Mouse (Mus musculus): ENCODE results near the gene Nhlh2. TPM values are rescaled to one million over a fixed set of nuclear protein-coding genes. Genes with fewer than 3 reads are reported as not detected.

Gene Nhlh2
- polyA plus RNA-seq, 1 experiment from 2014 or later: 3.0 TPM

GRCm38 (mm10) chr3:102041632-102042031 lies 31.8 kb downstream of the Nhlh2 start:
- Histone ChIP-seq H3K36me3 (ENCODE audit: control insufficient read depth, insufficient read depth, low read length) (no peaks in the 10 kb centered on the region), H3K4me1 (ENCODE audit: control insufficient read depth, insufficient read depth, low read length) (no peaks in the 10 kb centered on the region), H3K27ac (replicated peaks; ENCODE audit: low read depth, low read length) (no peak overlapping the region), H3K4me2 (ENCODE audit: low read depth, low read length) (no peak overlapping the region), H3K27me3 (replicated peaks; ENCODE audit: control insufficient read depth, insufficient read depth, low read length) (no peaks in the 10 kb centered on the region; the same call in 1 of the 2 replicates), H3K9ac (ENCODE audit: low read depth, low read length) (no peak overlapping the region), H3K4me3 (ENCODE audit: low read depth, low read length) (no peak overlapping the region), H3K9me3 (ENCODE audit: control insufficient read depth, low read length) (no peaks in the 10 kb centered on the region)
- ATAC-seq (ENCODE audit: low read depth) (no peak), DNase-seq (ENCODE audit: low spot score) (peak; percentile 40)
- WGBS: 79% methylated on average over 4 of the region's 4 CpGs

GRCm38 (mm10) chr3:102045071-102045470 lies 35.2 kb downstream of the Nhlh2 start:
- DNase-seq (ENCODE audit: low spot score) (no peak), ATAC-seq (ENCODE audit: low read depth) (no peak)
- WGBS: 39% methylated on average over 3 of the region's 3 CpGs
- Histone ChIP-seq H3K27ac (replicated peaks; ENCODE audit: low read depth, low read length) (no peak overlapping the region), H3K4me1 (ENCODE audit: control insufficient read depth, insufficient read depth, low read length) (no peaks in the 10 kb centered on the region), H3K27me3 (replicated peaks; ENCODE audit: control insufficient read depth, insufficient read depth, low read length) (no peaks in the 10 kb centered on the region; the same call in 1 of the 2 replicates), H3K4me2 (ENCODE audit: low read depth, low read length) (no peak overlapping the region), H3K36me3 (ENCODE audit: control insufficient read depth, insufficient read depth, low read length) (no peaks in the 10 kb centered on the region), H3K9me3 (ENCODE audit: control insufficient read depth, low read length) (no peaks in the 10 kb centered on the region), H3K9ac (ENCODE audit: low read depth, low read length) (no peak overlapping the region), H3K4me3 (ENCODE audit: low read depth, low read length) (no peak overlapping the region)

GRCm38 (mm10) chr3:102047532-102047931 lies 37.7 kb downstream of the Nhlh2 start:
- Histone ChIP-seq H3K4me1 (ENCODE audit: control insufficient read depth, insufficient read depth, low read length) (no peaks in the 10 kb centered on the region), H3K9ac (ENCODE audit: low read depth, low read length) (no peak overlapping the region), H3K9me3 (ENCODE audit: control insufficient read depth, low read length) (no peaks in the 10 kb centered on the region), H3K27ac (replicated peaks; ENCODE audit: low read depth, low read length) (no peak overlapping the region), H3K4me2 (ENCODE audit: low read depth, low read length) (no peak overlapping the region), H3K27me3 (replicated peaks; ENCODE audit: control insufficient read depth, insufficient read depth, low read length) (no peaks in the 10 kb centered on the region; the same call in 1 of the 2 replicates), H3K36me3 (ENCODE audit: control insufficient read depth, insufficient read depth, low read length) (no peaks in the 10 kb centered on the region), H3K4me3 (ENCODE audit: low read depth, low read length) (no peak overlapping the region)
- DNase-seq (ENCODE audit: low spot score) (no peak), ATAC-seq (ENCODE audit: low read depth) (no peak)
- 91% methylated on average over 2 of the region's 2 CpGs for WGBS

- H3K4me2 ChIP-seq (ENCODE audit: low read depth, low read length): no peak overlapping the region
Observed at GRCm38 (mm10) chr3:102049207-102050104, 39.6 kb downstream of the Nhlh2 start.

GRCm38 (mm10) chr3:102052036-102052435 lies 42.2 kb downstream of the Nhlh2 start:
- Histone ChIP-seq H3K36me3 (ENCODE audit: control insufficient read depth, insufficient read depth, low read length) (no peaks in the 10 kb centered on the region), H3K9me3 (ENCODE audit: control insufficient read depth, low read length) (no peaks in the 10 kb centered on the region), H3K9ac (ENCODE audit: low read depth, low read length) (no peak overlapping the region), H3K4me2 (ENCODE audit: low read depth, low read length) (no peak overlapping the region), H3K4me1 (ENCODE audit: control insufficient read depth, insufficient read depth, low read length) (no peaks in the 10 kb centered on the region), H3K27ac (replicated peaks; ENCODE audit: low read depth, low read length) (no peak overlapping the region), H3K4me3 (ENCODE audit: low read depth, low read length) (no peak overlapping the region), H3K27me3 (replicated peaks; ENCODE audit: control insufficient read depth, insufficient read depth, low read length) (no peaks in the 10 kb centered on the region)
- WGBS: 51% methylated on average over 3 of the region's 3 CpGs
- no peak for DNase-seq (ENCODE audit: low spot score)
- ATAC-seq (ENCODE audit: low read depth): no peak

More at GRCm38 (mm10) chr3:102049207-102050104, 39.6 kb downstream of the Nhlh2 start:
- Histone ChIP-seq H3K4me1 (ENCODE audit: control insufficient read depth, insufficient read depth, low read length) (no peaks in the 10 kb centered on the region), H3K36me3 (ENCODE audit: control insufficient read depth, insufficient read depth, low read length) (no peaks in the 10 kb centered on the region), H3K4me3 (ENCODE audit: low read depth, low read length) (no peak overlapping the region), H3K9me3 (ENCODE audit: control insufficient read depth, low read length) (no peaks in the 10 kb centered on the region), H3K27me3 (replicated peaks; ENCODE audit: control insufficient read depth, insufficient read depth, low read length) (no peaks in the 10 kb centered on the region), H3K27ac (replicated peaks; ENCODE audit: low read depth, low read length) (no peak overlapping the region), H3K9ac (ENCODE audit: low read depth, low read length) (no peak overlapping the region)
- no peak for ATAC-seq (ENCODE audit: low read depth)
- DNase-seq (ENCODE audit: low spot score): no peak
- WGBS: 76% methylated on average over 14 of the region's 14 CpGs

DNA sequence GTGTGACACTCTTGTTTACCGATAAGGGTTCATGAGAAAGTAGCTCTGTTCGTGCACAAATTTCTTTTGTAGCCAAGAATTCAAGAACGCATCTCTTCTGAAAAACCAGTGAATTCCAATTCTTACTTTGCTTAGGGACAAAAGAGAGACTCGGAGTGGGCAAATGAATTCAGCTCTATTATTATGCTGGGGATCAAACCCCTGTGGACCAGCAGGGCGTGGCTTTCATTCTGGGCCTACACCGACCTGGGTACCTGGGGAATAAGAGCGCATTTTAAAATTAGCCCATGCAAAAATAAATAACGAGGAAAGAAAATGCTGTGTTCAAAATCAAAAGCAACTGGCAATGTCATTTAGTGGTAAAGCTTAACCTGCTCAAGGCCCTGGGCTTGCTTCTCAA lies 43.4 kb downstream of the Nhlh2 start:
- Histone ChIP-seq H3K27ac (replicated peaks; ENCODE audit: low read depth, low read length) (no peak overlapping the region), H3K27me3 (replicated peaks; ENCODE audit: control insufficient read depth, insufficient read depth, low read length) (no peaks in the 10 kb centered on the region), H3K9ac (ENCODE audit: low read depth, low read length) (no peak overlapping the region), H3K36me3 (ENCODE audit: control insufficient read depth, insufficient read depth, low read length) (no peaks in the 10 kb centered on the region), H3K4me3 (ENCODE audit: low read depth, low read length) (no peak overlapping the region), H3K9me3 (ENCODE audit: control insufficient read depth, low read length) (no peaks in the 10 kb centered on the region), H3K4me1 (ENCODE audit: control insufficient read depth, insufficient read depth, low read length) (no peaks in the 10 kb centered on the region), H3K4me2 (ENCODE audit: low read depth, low read length) (no peak overlapping the region)
- 0 out of 2 replicates have a peak, but pooled peaks have one; percentile 51 for ATAC-seq (ENCODE audit: low read depth)
- 46% methylated on average over 8 of the region's 8 CpGs for WGBS
- DNase-seq (ENCODE audit: low spot score): no peak

GRCm38 (mm10) chr3:102055878-102056277 lies 46.0 kb downstream of the Nhlh2 start:
- no peak overlapping the region for H3K27ac ChIP-seq (replicated peaks; ENCODE audit: low read depth, low read length)
- 25% methylated on average over 4 of the region's 4 CpGs for WGBS
- H3K4me2 ChIP-seq (ENCODE audit: low read depth, low read length): no peak overlapping the region
- H3K4me3 ChIP-seq (ENCODE audit: low read depth, low read length): no peak overlapping the region
- H3K9me3 ChIP-seq (ENCODE audit: control insufficient read depth, low read length): no peaks in the 10 kb centered on the region
- H3K36me3 ChIP-seq (ENCODE audit: control insufficient read depth, insufficient read depth, low read length): no peaks in the 10 kb centered on the region
- ATAC-seq (ENCODE audit: low read depth) (no peak), DNase-seq (ENCODE audit: low spot score) (no peak)
- H3K9ac ChIP-seq (ENCODE audit: low read depth, low read length): no peak overlapping the region
- no peaks in the 10 kb centered on the region for H3K4me1 ChIP-seq (ENCODE audit: control insufficient read depth, insufficient read depth, low read length)
- H3K27me3 ChIP-seq (replicated peaks; ENCODE audit: control insufficient read depth, insufficient read depth, low read length): no peaks in the 10 kb centered on the region

GRCm38 (mm10) chr3:102060065-102060464 lies 50.2 kb downstream of the Nhlh2 start:
- ATAC-seq (ENCODE audit: low read depth) (no peak), DNase-seq (ENCODE audit: low spot score) (no peak)
- WGBS: 74% methylated on average over 6 of the region's 6 CpGs

More at GRCm38 (mm10) chr3:102060065-102060464, 50.2 kb downstream of the Nhlh2 start:
- no peaks in the 10 kb centered on the region for H3K9me3 ChIP-seq (ENCODE audit: control insufficient read depth, low read length)
- no peaks in the 10 kb centered on the region for H3K27me3 ChIP-seq (replicated peaks; ENCODE audit: control insufficient read depth, insufficient read depth, low read length)
- H3K27ac ChIP-seq (replicated peaks; ENCODE audit: low read depth, low read length): no peak overlapping the region
- no peaks in the 10 kb centered on the region for H3K36me3 ChIP-seq (ENCODE audit: control insufficient read depth, insufficient read depth, low read length)
- no peak overlapping the region for H3K9ac ChIP-seq (ENCODE audit: low read depth, low read length)
- no peak overlapping the region for H3K4me2 ChIP-seq (ENCODE audit: low read depth, low read length)
- H3K4me1 ChIP-seq (ENCODE audit: control insufficient read depth, insufficient read depth, low read length): no peaks in the 10 kb centered on the region
- no peak overlapping the region for H3K4me3 ChIP-seq (ENCODE audit: low read depth, low read length)

All from embryonic facial prominence, embryonic 14.5 days (tissue).